Mouse (Mus musculus) erythroblast, embryonic 14.5 days (primary cell): Measurements from ENCODE around the gene Zfp689.

Source experiments
- GATA1 ChIP-seq: IDR thresholded peaks from 2 replicates; pipeline ENCODE4 v1.6.1; 2012; ENCODE audit warnings: low read length, inconsistent platforms, mixed read lengths
- TAL1 ChIP-seq: IDR thresholded peaks from 3 replicates; pipeline ENCODE4 v1.6.1; 2012; ENCODE audit warnings: low read length, inconsistent platforms, mixed read lengths

GRCm38 (mm10) chr7:127497382-127497781 lies 48.4 kb upstream of the Zfp689 start:
- TF ChIP-seq GATA1 (no peak), TAL1 (no peak)
